Mouse (Mus musculus) lung, embryonic 16.5 days (tissue): Measurements from ENCODE around the gene Inf2. TPM values are rescaled to one million over a fixed set of nuclear protein-coding genes. Genes with fewer than 3 reads are reported as not detected.

Source experiments
- ATAC-seq: fragments of 200-750 bp; cut with Nextera tagmentation; 2 replicates; pipeline ENCODE4 v1.8.0; 2017; ENCODE audit warnings: low read depth, mild to moderate bottlenecking, moderate library complexity
- H3K27ac ChIP-seq: fragments of 300-500 bp; sonication (generic); 2 replicates; pipeline ENCODE4 v1.5.1; 2014; ENCODE audit warnings: mild to moderate bottlenecking, control low read depth, low read length
- H3K27me3 ChIP-seq: fragments of 300-500 bp; sonication (generic); 2 replicates; pipeline ENCODE4 v1.6.1; 2014; ENCODE audit warnings: low read depth, low read length, mixed read lengths; ENCODE audit not compliant: control insufficient read depth, insufficient read depth
- H3K36me3 ChIP-seq: fragments of 300-500 bp; sonication (generic); 2 replicates; pipeline ENCODE4 v1.6.1; 2014; ENCODE audit warnings: low read length; ENCODE audit not compliant: control insufficient read depth, insufficient read depth
- H3K4me1 ChIP-seq: fragments of 300-500 bp; sonication (generic); replicated peaks from 2 replicates; pipeline ENCODE4 v1.6.1; 2014; ENCODE audit warnings: low read length, mixed read lengths; ENCODE audit not compliant: control insufficient read depth, insufficient read depth
- H3K4me2 ChIP-seq: fragments of 300-500 bp; sonication (generic); 2 replicates; pipeline ENCODE4 v1.6.1; 2014; ENCODE audit warnings: low read depth, low read length, control low read depth
- H3K4me3 ChIP-seq: fragments of 300-500 bp; sonication (generic); 2 replicates; pipeline ENCODE4 v1.5.1; 2014; ENCODE audit warnings: mild to moderate bottlenecking, low read length, control low read depth
- H3K9ac ChIP-seq: fragments of 300-500 bp; sonication (generic); 2 replicates; pipeline ENCODE4 v1.6.1; 2014; ENCODE audit warnings: low read length, control low read depth
- H3K9me3 ChIP-seq: fragments of 300-500 bp; sonication (generic); 2 replicates; pipeline ENCODE4 v1.6.1; 2016; ENCODE audit warnings: low read length; ENCODE audit not compliant: control insufficient read depth
- WGBS: fragments of 180-500 bp; shearing (Covaris S2); extraction: QIAGEN DNeasy Blood & Tissue Kit; methylation state at CpG from one replicate; pipeline ENCODE4 v1.1.7; 2014; 5-methylcytosine and 5-hydroxymethylcytosine counted together
- polyA plus RNA-seq: library from polyadenylated mRNA; unstranded; fragments of >200 nt; fragmentation: Nextera tagmentation; extraction: Ambion mirVana; gene quantifications from 2 replicates; pipeline ENCODE4 v1.2.1, GENCODE M21; 2015

Inf2 gene
- polyA plus RNA-seq, 1 experiment from 2014 or later = 3.5 TPM

- peaks cover 53% of the 10 kb centered on the region for H3K4me1 ChIP-seq
- 67% methylated on average over 8 of the region's 8 CpGs for WGBS
- no peak overlapping the region for H3K4me2 ChIP-seq
Measured at GRCm38 (mm10) chr12:112590566-112591239, 2.1 kb downstream of the Inf2 start.

GRCm38 (mm10) chr12:112591240-112591639 is 2.7 kb downstream of the Inf2 start:
- no peaks in the 10 kb centered on the region for H3K27me3 ChIP-seq
- H3K36me3 ChIP-seq = no peaks in the 10 kb centered on the region
- no peak for ATAC-seq
- no peak overlapping the region for H3K9ac ChIP-seq
- H3K4me2 ChIP-seq = no peak overlapping the region
- no peaks in the 10 kb centered on the region for H3K9me3 ChIP-seq
- 91% methylated on average over 5 of the region's 5 CpGs for WGBS
- H3K4me1 ChIP-seq = peaks cover 54% of the 10 kb centered on the region
- no peak overlapping the region for H3K27ac ChIP-seq
- no peak overlapping the region for H3K4me3 ChIP-seq

More at GRCm38 (mm10) chr12:112590566-112591239, 2.1 kb downstream of the Inf2 start:
- H3K27me3 ChIP-seq = no peaks in the 10 kb centered on the region
- no peaks in the 10 kb centered on the region for H3K9me3 ChIP-seq
- H3K27ac ChIP-seq = no peak overlapping the region
- no peak for ATAC-seq
- H3K4me3 ChIP-seq = no peak overlapping the region
- H3K36me3 ChIP-seq = no peaks in the 10 kb centered on the region
- H3K9ac ChIP-seq = no peak overlapping the region

GRCm38 (mm10) chr12:112591730-112592129 is 3.1 kb downstream of the Inf2 start:
- Histone ChIP-seq H3K27ac (no peak overlapping the region), H3K4me2 (no peak overlapping the region), H3K4me1 (peaks cover 57% of the 10 kb centered on the region), H3K27me3 (no peaks in the 10 kb centered on the region), H3K36me3 (no peaks in the 10 kb centered on the region), H3K4me3 (no peak overlapping the region), H3K9ac (no peak overlapping the region), H3K9me3 (no peaks in the 10 kb centered on the region)
- no peak for ATAC-seq
- WGBS = 87% methylated on average over 3 of the region's 3 CpGs

- Histone ChIP-seq H3K9ac (no peak overlapping the region), H3K4me2 (peak overlapping the region; percentile 7; the same call in 1 of the 2 replicates), H3K27ac (peak overlapping the region; percentile 43), H3K4me1 (peaks cover 52% of the 10 kb centered on the region), H3K36me3 (no peaks in the 10 kb centered on the region), H3K27me3 (no peaks in the 10 kb centered on the region), H3K4me3 (no peak overlapping the region), H3K9me3 (no peaks in the 10 kb centered on the region)
- WGBS = 51% methylated on average over 21 of the region's 21 CpGs
- no peak for ATAC-seq
Measured at GRCm38 (mm10) chr12:112592985-112593734, 4.6 kb downstream of the Inf2 start.

- peaks cover 52% of the 10 kb centered on the region for H3K4me1 ChIP-seq
- H3K27ac ChIP-seq = peak overlapping the region; percentile 53
- ATAC-seq = peak; percentile 35
- H3K4me3 ChIP-seq = no peak overlapping the region
- H3K27me3 ChIP-seq = no peaks in the 10 kb centered on the region
- H3K4me2 ChIP-seq = no peak overlapping the region
- H3K9me3 ChIP-seq = no peaks in the 10 kb centered on the region
- H3K9ac ChIP-seq = no peak overlapping the region
- 50% methylated on average over 16 of the region's 16 CpGs for WGBS
- no peaks in the 10 kb centered on the region for H3K36me3 ChIP-seq
Measured at GRCm38 (mm10) chr12:112593951-112594915, 5.6 kb downstream of the Inf2 start.

- WGBS = 28% methylated on average over 4 of the region's 4 CpGs
Measured at GRCm38 (mm10) chr12:112594989-112595388, 6.4 kb downstream of the Inf2 start.

GRCm38 (mm10) chr12:112595626-112596025 is 7.0 kb downstream of the Inf2 start:
- Histone ChIP-seq H3K4me2 (no peak overlapping the region), H3K4me1 (peaks cover 44% of the 10 kb centered on the region), H3K27me3 (no peaks in the 10 kb centered on the region), H3K36me3 (no peaks in the 10 kb centered on the region), H3K9me3 (no peaks in the 10 kb centered on the region), H3K4me3 (no peak overlapping the region), H3K9ac (peak overlapping the region; percentile 25; the same call in 1 of the 2 replicates), H3K27ac (peak overlapping the region; percentile 53; the same call in 1 of the 2 replicates)
- no peak for ATAC-seq
- 81% methylated on average over 4 of the region's 4 CpGs for WGBS

More at GRCm38 (mm10) chr12:112594989-112595388, 6.4 kb downstream of the Inf2 start:
- H3K4me2 ChIP-seq = no peak overlapping the region
- peak overlapping the region; percentile 24; the same call in 1 of the 2 replicates for H3K9ac ChIP-seq
- no peak for ATAC-seq
- no peaks in the 10 kb centered on the region for H3K27me3 ChIP-seq
- no peak overlapping the region for H3K4me3 ChIP-seq
- H3K9me3 ChIP-seq = no peaks in the 10 kb centered on the region
- peaks cover 46% of the 10 kb centered on the region for H3K4me1 ChIP-seq
- H3K36me3 ChIP-seq = no peaks in the 10 kb centered on the region
- H3K27ac ChIP-seq = peak overlapping the region; percentile 53

GRCm38 (mm10) chr12:112596454-112596853 is 7.9 kb downstream of the Inf2 start:
- no peaks in the 10 kb centered on the region for H3K36me3 ChIP-seq
- H3K27me3 ChIP-seq = no peaks in the 10 kb centered on the region
- H3K4me2 ChIP-seq = no peak overlapping the region
- H3K4me3 ChIP-seq = no peak overlapping the region
- H3K9ac ChIP-seq = 0 out of 2 replicates have a peak overlapping the region, but pooled peaks have one; percentile 16
- ATAC-seq = no peak
- peaks cover 43% of the 10 kb centered on the region for H3K4me1 ChIP-seq
- no peaks in the 10 kb centered on the region for H3K9me3 ChIP-seq
- H3K27ac ChIP-seq = no peak overlapping the region
- 60% methylated on average over 9 of the region's 9 CpGs for WGBS
